Mouse (Mus musculus) G1E (cell line): Measurements from ENCODE around the gene Gm28171. TPM values are rescaled to one million over a fixed set of nuclear protein-coding genes. Genes with fewer than 3 reads are reported as not detected.
"Not testable (repeated sequence)": the region's sequence is repeated elsewhere in the genome, so short reads cannot be mapped to it uniquely, and the experiment has no call there.

Experiments used
- ATAC-seq: 2 replicates; pipeline ENCODE4 v1.8.0; 2016; ENCODE audit warnings: mild to moderate bottlenecking; ENCODE audit not compliant: insufficient number of reproducible peaks, poor library complexity, low FRiP score, severe bottlenecking; ENCODE audit errors: extremely low read depth
- DNase-seq: peaks from one replicate; pipeline ENCODE4 v3.0.0; 2012; ENCODE audit warnings: low spot score
- H3K27me3 ChIP-seq: 2 replicates; pipeline ENCODE4 v1.6.1; 2012; ENCODE audit warnings: mild to moderate bottlenecking, low read length, inconsistent platforms; ENCODE audit not compliant: insufficient read depth
- H3K36me3 ChIP-seq: replicated peaks from 2 replicates; pipeline ENCODE3; 2012; ENCODE audit warnings: mild to moderate bottlenecking, inconsistent platforms
- H3K4me1 ChIP-seq: 2 replicates; pipeline ENCODE4 v1.6.1; 2012; ENCODE audit warnings: low read depth, low read length, inconsistent platforms, mixed read lengths; ENCODE audit not compliant: insufficient read depth
- H3K4me3 ChIP-seq: 2 replicates; pipeline ENCODE4 v1.5.1; 2012; ENCODE audit warnings: low read depth, mild to moderate bottlenecking, inconsistent platforms, low read length, moderate library complexity, mixed read lengths
- H3K9me3 ChIP-seq: replicated peaks from 2 replicates; pipeline ENCODE4 v1.6.1; 2012; ENCODE audit warnings: inconsistent platforms
- polyA plus RNA-seq: library from polyadenylated mRNA; stranded (reverse); fragments of >175 nt; gene quantifications from 2 replicates; pipeline ENCODE4 v1.2.3, GENCODE M21; 2012
- total RNA-seq, 2 experiments: library from RNA; stranded (forward) in 1 of 2; stranded (reverse) in 1 of 2; fragments of 200-1000 nt in 1 of 2; fragments of >200 nt in 1 of 2; fragmentation: Nextera tagmentation in 1 of 2; gene quantifications; 2 replicates each; pipeline ENCODE4 v1.2.3; 2014 to 2017

Gm28171 gene
- total RNA-seq (2014; fragmentation: Nextera tagmentation) (not detected in 2 replicates), total RNA-seq (2017) (not detected in 2 replicates), polyA plus RNA-seq (not detected in 2 replicates)

DNA sequence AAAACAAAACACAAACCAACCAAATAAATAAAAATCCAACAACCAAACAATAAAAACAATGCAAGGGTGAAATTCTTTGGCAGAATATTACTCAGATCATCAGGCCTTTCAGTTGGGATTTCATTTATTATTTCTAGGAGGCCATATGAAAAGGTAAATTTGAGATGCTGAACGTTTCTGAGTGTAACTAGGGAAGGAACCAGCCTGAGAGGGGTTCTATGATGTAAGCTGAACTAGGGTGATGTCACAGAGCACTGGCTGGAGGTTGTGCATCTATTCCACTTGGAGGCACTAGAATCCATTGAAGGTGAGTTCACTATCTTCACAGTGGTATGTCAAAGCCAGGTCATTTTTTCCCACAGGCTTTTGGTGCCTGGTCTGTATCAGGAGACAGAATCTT lies at the start of gene Gm28171:
TSS of gene Gm28171 (plus strand) at position 301 of the 400 bp plus-strand sequence.
- not testable (repeated sequence) for H3K27me3 ChIP-seq, H3K36me3 ChIP-seq, H3K9me3 ChIP-seq, ATAC-seq, DNase-seq, H3K4me1 ChIP-seq, H3K4me3 ChIP-seq

Other genes starting within 250 kb of the Gm28171 start
- gene Gm21854, start 136.4 kb upstream of the Gm28171 start, total RNA-seq (2014; fragmentation: Nextera tagmentation) = not detected in 2 replicates
- not detected in 2 replicates for gene Gm21854, start 136.4 kb upstream of the Gm28171 start, total RNA-seq (2017)
- not detected in 2 replicates for gene Gm21854, start 136.4 kb upstream of the Gm28171 start, polyA plus RNA-seq
- not detected in 2 replicates for gene Gm20914, start 67.4 kb upstream of the Gm28171 start, total RNA-seq (2014; fragmentation: Nextera tagmentation)
- not detected in 2 replicates for gene Gm20914, start 67.4 kb upstream of the Gm28171 start, total RNA-seq (2017)
- gene Gm20914, start 67.4 kb upstream of the Gm28171 start, polyA plus RNA-seq = not detected in 2 replicates
- not detected in 2 replicates for gene Gm21778, start 149.1 kb downstream of the Gm28171 start, total RNA-seq (2014; fragmentation: Nextera tagmentation)
- not detected in 2 replicates for gene Gm21778, start 149.1 kb downstream of the Gm28171 start, total RNA-seq (2017)
- gene Gm21778, start 149.1 kb downstream of the Gm28171 start, polyA plus RNA-seq = not detected in 2 replicates